Mouse (Mus musculus) heart, adult 10 weeks (tissue): ENCODE data around the gene Bcl6b. TPM values are rescaled to one million over a fixed set of nuclear protein-coding genes. Genes with fewer than 3 reads are reported as not detected.

ENCODE experiments used
- polyA plus RNA-seq: library from polyadenylated mRNA; stranded (reverse); fragments of 350-450 nt; fragmentation: Illumina TruSeq; extraction: RNeasy Lipid Tissue Mini Kit (QIAGEN cat#74804); gene quantifications from one replicate; pipeline ENCODE4 v1.2.3, GENCODE M21; 2014; ENCODE audit warnings: low read depth, low replicate concordance

The Bcl6b gene
- polyA plus RNA-seq = 15.9 TPM

DNA sequence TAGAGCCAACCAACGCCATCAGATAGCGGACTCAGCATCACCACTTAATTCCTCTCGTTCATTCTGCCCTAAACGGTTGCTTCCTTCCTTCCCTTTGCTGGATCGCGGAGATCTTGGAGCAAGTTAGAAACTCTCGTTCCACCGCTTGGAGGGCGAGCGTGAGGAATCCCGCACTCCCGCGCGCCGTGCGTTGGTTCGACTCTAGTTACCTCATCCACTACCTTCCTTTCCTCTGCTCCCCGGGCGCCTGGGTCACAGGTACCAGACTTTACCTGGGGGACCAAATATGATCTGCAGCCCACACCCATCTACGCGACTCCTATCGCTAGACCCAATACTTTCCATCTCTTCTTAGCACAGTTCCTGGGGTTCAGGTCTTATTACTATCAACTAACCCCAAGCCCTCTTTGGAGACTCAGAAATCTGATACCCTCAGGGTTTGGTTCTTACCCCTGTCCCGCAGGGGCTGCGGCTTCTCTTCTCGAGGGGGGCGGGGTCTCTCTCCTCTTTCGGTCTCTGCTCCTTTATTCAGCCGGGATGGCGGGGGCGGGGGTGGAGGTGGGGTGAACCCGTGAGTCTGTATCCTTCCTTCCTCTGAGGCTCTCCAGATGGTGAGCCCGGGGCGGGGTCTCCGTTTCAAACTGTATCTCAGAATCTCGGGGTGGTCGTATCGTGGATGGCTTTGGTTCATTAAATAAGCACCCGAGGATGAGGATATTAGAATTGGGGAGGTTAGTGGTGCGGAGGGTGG, at the start of gene Bcl6b:
TSS of gene Bcl6b (minus strand) at position 539 of the 751 bp plus-strand sequence.

DNA sequence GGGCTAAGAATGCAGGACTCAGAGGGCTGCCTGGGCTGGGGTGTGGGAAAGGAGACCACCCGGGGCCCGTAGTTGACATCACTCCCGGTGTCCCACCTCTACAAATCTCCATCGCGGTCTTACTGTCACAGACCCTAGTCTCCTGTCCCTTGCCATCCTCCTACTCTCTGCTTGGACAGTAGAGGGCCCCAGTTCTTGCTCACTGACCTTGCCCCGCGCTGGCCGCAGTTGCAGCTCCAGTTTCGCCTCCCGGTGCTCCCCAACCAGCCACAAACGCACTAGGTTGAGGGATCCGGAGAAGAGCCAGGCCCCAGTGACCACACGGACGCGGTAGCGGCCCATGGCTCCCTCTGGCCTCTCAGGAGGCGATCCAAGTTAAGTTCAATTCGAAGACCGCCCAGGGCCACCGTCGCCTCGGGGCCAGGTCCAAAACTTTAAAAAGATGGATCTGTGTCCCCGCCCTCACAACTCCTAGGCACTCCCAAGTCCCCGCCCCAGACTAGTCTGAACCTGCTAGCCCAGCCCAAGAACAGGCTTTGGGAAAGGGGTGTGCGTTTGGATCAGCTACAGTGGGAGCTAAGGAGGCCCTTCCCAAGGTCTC, 25.4 kb upstream of the Bcl6b start, which contains the start of gene Alox12:
TSS of gene Alox12 (minus strand) at position 423 of the 601 bp plus-strand sequence.

DNA sequence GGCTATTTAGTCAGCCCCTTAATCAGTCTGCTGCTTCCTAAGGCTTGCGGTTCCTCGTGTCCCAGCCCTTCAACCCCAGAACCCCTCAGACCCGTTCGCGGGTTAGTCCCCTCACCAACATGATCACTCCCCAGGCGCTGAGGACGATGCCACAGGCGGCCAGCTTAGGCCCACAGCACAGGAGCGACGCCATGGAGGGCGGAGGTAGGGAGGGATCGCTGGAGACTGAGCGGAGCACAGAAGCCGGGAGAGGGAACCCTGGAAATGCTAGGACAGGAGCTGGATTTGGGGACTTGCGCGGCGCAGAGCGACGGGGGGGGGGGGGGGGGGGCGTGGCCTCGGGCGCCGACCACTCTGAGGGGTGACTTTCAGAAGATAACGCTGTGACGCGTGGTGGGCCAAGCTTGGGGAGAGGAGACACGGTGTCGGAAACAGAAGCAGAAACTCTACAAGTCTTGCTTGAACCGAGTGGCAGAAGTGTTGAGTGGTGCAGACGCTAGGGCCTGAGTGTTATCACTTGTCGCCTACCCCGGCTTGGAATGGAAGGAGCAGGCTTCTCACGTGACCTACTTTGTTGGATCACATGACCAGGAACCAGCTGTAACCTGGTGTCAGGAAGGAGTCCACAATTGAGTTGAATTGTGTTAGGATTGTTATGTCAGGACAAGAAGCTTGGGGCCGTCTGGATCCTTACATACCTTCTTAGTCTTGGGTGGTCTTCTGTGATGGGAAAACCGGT, 10.1 kb upstream of the Bcl6b start, which contains the start of the genes Gm21988 and Rnasek:
TSS of gene Gm21988 (minus strand) at position 290 of the 739 bp plus-strand sequence.
TSS of gene Rnasek (minus strand) at position 302 of the 739 bp plus-strand sequence.

DNA sequence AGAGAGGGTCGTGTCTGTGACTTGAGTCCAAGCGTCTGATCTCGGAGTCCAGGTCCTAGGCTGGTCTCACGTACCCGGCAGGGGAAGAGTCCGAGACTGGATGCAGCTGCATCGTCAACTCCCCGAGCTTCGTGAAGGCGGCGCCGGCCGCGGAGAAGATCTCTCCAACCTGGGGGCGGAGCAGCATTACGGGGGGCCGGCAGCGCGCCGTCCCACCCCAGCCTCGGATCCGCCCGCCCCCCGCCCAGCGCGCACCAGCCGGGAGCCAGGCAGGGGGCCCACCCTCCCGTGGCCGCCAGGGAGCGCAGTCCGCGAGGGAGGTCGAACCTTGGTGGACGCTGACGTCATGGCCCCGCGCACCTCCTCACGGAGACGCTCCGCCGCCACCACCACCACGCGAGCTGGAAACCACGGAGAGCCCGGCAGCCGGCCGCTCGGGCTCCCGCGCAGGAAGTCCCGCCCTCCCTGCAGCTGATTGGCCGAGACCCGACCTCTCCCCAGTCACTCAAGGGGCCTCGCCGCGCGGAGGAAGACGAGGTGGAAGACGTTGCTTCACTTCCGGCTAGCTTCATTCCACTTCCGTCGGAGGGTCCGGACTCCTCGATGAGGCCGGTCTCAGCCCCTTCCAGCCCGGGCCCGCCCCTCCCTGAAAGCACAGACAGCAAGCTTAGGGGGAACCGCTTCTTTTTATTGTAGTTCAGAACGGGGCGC, 8.0 kb upstream of the Bcl6b start, which contains the start of gene 0610010K14Rik:
TSS of gene 0610010K14Rik (minus strand) at position 458 of the 711 bp plus-strand sequence.

DNA sequence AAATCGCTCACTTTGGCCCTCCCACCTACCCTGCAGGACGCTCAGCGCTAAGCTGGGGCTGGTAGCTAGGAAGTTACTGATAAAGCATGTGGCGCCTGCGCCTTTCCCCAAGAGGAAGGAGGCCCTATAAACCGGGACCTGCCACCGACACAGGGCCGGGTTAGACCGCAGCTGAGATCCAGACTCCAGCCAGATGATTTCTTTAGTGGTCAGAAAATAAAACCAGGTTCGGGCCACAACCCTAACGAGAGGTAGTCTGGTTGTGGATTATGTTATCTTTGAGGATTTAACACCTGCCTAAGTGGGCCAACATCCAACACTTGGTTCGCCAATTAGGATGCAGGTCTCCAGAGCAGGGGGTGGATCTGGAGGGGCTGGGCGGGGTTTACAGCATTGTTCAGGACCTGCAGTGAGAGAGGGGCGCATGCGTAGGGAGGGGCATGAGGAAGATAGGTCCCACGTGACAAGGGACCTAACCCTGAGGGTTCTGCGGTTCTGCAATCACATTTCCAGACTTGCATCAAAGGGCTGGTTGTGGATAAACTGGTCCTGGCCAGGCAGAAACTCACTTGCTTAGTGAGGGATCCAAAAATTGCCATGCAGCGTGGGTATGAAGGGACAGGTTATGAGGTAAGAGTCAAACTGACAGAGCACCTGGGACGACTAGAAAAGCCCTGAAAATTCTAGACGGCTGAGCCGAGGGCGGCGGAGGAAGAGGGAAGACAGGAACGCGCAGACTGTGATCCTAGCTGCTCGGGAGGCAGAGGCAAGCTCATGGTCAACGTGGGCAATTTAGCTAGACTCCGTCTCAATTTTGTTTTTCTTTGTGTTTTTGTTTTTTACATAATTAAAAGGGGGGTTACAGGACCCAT, 8.6 kb downstream of the Bcl6b start, which contains the start of gene Slc16a13:
TSS of gene Slc16a13 (minus strand) at position 334 of the 872 bp plus-strand sequence.

DNA sequence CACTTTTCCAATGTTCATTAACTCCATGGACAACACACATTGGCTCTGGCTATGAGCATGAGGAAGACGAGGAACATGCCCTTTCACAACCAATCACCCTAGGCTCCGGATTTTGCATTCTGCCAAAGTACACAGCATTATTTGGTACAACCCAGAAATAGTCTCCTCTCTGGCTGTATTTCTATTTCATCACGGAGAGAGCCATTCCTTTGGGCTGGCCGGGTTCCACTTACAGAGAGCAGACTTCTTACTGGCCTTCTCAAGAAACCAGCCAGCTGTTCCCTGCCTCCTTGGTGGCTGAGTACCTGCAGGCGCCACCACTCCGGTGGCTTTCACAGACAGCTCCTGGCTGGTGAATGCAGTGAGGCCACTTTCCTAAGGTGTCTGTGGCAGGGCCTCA, 17.2 kb downstream of the Bcl6b start, which contains the start of gene Slc16a11:
TSS of gene Slc16a11 (plus strand) at position 330 of the 400 bp plus-strand sequence.

Other genes starting within 250 kb of the Bcl6b start
- gene Ctdnep1, start 248.6 kb downstream of the Bcl6b start, polyA plus RNA-seq = 146 TPM
- gene Elp5, start 247.3 kb downstream of the Bcl6b start, polyA plus RNA-seq = 52.8 TPM
- 418 TPM for gene Gabarap, start 238.7 kb downstream of the Bcl6b start, polyA plus RNA-seq
- 25.3 TPM for gene Phf23, start 234.0 kb downstream of the Bcl6b start, polyA plus RNA-seq
- gene Dvl2, start 229.2 kb downstream of the Bcl6b start, polyA plus RNA-seq = 5.6 TPM
- gene Acadvl, start 214.4 kb downstream of the Bcl6b start, polyA plus RNA-seq = 1,086 TPM
- 3.2 TPM for gene Dlg4, start 212.9 kb downstream of the Bcl6b start, polyA plus RNA-seq
- 0.50 TPM for gene Asgr1, start 175.7 kb downstream of the Bcl6b start, polyA plus RNA-seq
- gene Asgr2, start 137.2 kb downstream of the Bcl6b start, polyA plus RNA-seq = 0.68 TPM
- 16.8 TPM for gene Mgl2, start 99.5 kb downstream of the Bcl6b start, polyA plus RNA-seq
- 7.1 TPM for gene Clec10a, start 73.6 kb downstream of the Bcl6b start, polyA plus RNA-seq
- 0.71 TPM for gene Slc16a11, start 17.0 kb downstream of the Bcl6b start, polyA plus RNA-seq
- 3.4 TPM for gene Slc16a13, start 8.7 kb downstream of the Bcl6b start, polyA plus RNA-seq
- 37.6 TPM for gene 0610010K14Rik, start 8.1 kb upstream of the Bcl6b start, polyA plus RNA-seq
- gene Gm21988, start 10.0 kb upstream of the Bcl6b start, polyA plus RNA-seq = 4.5 TPM
- 154 TPM for gene Rnasek, start 10.0 kb upstream of the Bcl6b start, polyA plus RNA-seq
- 4.5 TPM for gene Alox12, start 25.6 kb upstream of the Bcl6b start, polyA plus RNA-seq
- gene Alox12e, start 92.8 kb upstream of the Bcl6b start, polyA plus RNA-seq = not detected
- gene Alox15, start 122.2 kb upstream of the Bcl6b start, polyA plus RNA-seq = 0.84 TPM
- 13.6 TPM for gene Pelp1, start 180.2 kb upstream of the Bcl6b start, polyA plus RNA-seq
- gene Arrb2, start 202.8 kb upstream of the Bcl6b start, polyA plus RNA-seq = 15.8 TPM
- 9.5 TPM for gene Med11, start 222.1 kb upstream of the Bcl6b start, polyA plus RNA-seq
- 2.3 TPM for gene Zmynd15, start 229.6 kb upstream of the Bcl6b start, polyA plus RNA-seq
- 12.2 TPM for gene Cxcl16, start 230.2 kb upstream of the Bcl6b start, polyA plus RNA-seq